Comparison of ENCODE assay signal across 8 mouse cellular contexts in the genomic region with DNA sequence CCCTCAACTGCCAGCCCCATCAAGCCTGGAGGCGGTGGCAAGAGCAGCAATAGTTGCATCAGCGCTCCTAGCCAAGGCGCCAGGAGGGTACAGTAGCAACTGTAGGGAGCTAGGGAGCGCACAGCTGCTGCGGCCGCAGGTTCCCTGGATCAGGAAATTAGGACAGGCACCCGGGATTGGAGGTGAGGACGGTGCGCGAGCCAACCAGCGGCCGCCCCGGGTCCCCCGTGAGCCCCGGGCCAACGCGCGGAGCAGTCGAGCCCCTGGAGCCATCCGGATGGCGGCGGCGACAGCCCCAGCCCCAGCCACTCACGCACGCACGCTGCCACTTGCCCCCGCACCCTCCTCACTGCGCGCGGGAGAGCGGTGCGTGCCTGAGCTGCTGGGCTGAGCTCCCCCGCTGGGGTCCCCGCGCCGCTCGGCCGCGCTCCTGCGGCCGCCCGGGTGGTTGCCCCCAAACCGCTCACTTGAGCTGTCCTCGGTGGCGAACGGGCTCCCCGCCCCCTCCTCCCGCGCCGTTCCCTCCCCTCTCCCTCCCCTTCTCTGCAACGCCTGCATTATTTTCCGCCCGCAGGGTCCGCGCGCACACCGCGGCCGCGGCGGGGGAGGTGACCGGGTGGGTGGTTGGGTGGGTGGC. TPM values are rescaled to one million over a fixed set of nuclear protein-coding genes. Genes with fewer than 3 reads are reported as not detected.
DNase-seq lines count a peak whose midpoint lies in the region; ATAC-seq and TF ChIP-seq lines count a peak whose summit lies in the region.

No protein-coding gene starts in this region.

- H3K9me3 ChIP-seq in lung, embryonic 14.5 days (ENCODE audit: low read depth, low read length) = no peaks in the 10 kb centered on the region

- no peaks in the 10 kb centered on the region for H3K4me1 ChIP-seq in lung, embryonic 14.5 days (ENCODE audit: insufficient read depth)

- H3K27ac ChIP-seq in lung, embryonic 14.5 days (ENCODE audit: low read depth) = peak overlapping the region; percentile 58; the same call in 1 of the 2 replicates

- H3K27me3 ChIP-seq in lung, embryonic 14.5 days (ENCODE audit: insufficient read depth, low read length) = peaks cover 18% of the 10 kb centered on the region

- DNase-seq in NIH3T3 (ENCODE audit: low read depth) = peak; percentile 57
- DNase-seq in cerebellum, adult 9-11 months = peak; percentile 87
- DNase-seq in frontal cortex, adult 2 months (ENCODE audit: extremely low spot score in 1 of 2, low spot score in 1 of 2) = peak; percentile 39 to 68
- DNase-seq in heart, postnatal 4 days = peak; percentile 82
- peak; percentile 74 to 80 for DNase-seq in layer of hippocampus, postnatal 10 days (ENCODE audit: low spot score in 2 of 2)
- DNase-seq in lung, embryonic 14.5 days = peak; percentile 74
- peak; percentile 76 for DNase-seq in retina, adult 2 months (ENCODE audit: low read depth, low spot score)

- peak; percentile 71 for ATAC-seq in lung, embryonic 14.5 days (ENCODE audit: insufficient read depth)
- ATAC-seq in monocyte, adult 5-6 weeks (replicated peaks; ENCODE audit: insufficient number of reproducible peaks, low FRiP score, low TSS enrichment, poor library complexity, severe bottlenecking) = no peak

- peak overlapping the region; percentile 89 for H3K4me2 ChIP-seq in lung, embryonic 14.5 days

- H3K4me3 ChIP-seq in lung, embryonic 14.5 days (ENCODE audit: low read depth, low read length) = peak overlapping the region; percentile 66

- H3K9ac ChIP-seq in lung, embryonic 14.5 days = peak overlapping the region; percentile 72

- WGBS in lung, embryonic 14.5 days = 0% methylated on average over 41 of the region's 62 CpGs

- no peaks in the 10 kb centered on the region for H3K36me3 ChIP-seq in lung, embryonic 14.5 days (ENCODE audit: insufficient read depth)

- TF ChIP-seq CTCF in lung, embryonic 14.5 days (IDR thresholded peaks at IDR 0.05; ENCODE audit: low read depth) = peak; percentile 51

RNA-seq across cellular contexts. Expression of a gene that starts 0.6 kb away (rescaled TPM):
- polyA plus RNA-seq in frontal cortex, adult 2 months (2012; rRNA removed) = 26.9 and 28.8 TPM in 2 replicates
- 100 to 1,000 TPM; 117 to 122 TPM for total RNA-seq in heart, postnatal 4 days (2021)
- total RNA-seq in layer of hippocampus, postnatal 10 days (2021) = 10 to 100 TPM; 54.2 to 56.9 TPM
- 18.5 and 20.0 TPM in 2 replicates for polyA plus RNA-seq in lung, embryonic 14.5 days (2014; fragmentation: Nextera tagmentation; extraction: Ambion mirVana)
- 0.10 to 2.3 TPM in 2 of 3 replicates, not detected in the other for total RNA-seq in monocyte, adult 5-6 weeks (2017)

Comparison
In these comparisons a context has a peak if more than half of its experiments do, and no peak if none do; other contexts are left out.
1. RNA of a gene that starts 0.6 kb away (total RNA-seq): 117 to 122 TPM in heart, postnatal 4 days and 54.2 to 56.9 TPM in layer of hippocampus, postnatal 10 days; 0.10 to 2.3 TPM in monocyte, adult 5-6 weeks; every median in the first group is over 10 times any median in the second.
2. Peak in every context shown above with its lines, with median percentiles within 50 percentile points of each other: DNase-seq.